Mouse (Mus musculus): ENCODE measurements around the gene Bcl2. TPM values are rescaled to one million over a fixed set of nuclear protein-coding genes. Genes with fewer than 3 reads are reported as not detected.

Bcl2 gene
- polyA plus RNA-seq, 1 experiment from 2014 or later, result 16.4 TPM

Small RNA genes within 50 kb of the gene (microRNA-seq; reads per million reads assigned to microRNA genes)
- gene Mir3473f, result not detected

Other genes with a start within 250 kb of the Bcl2 start
- 14.9 and 16.3 TPM in 2 replicates for gene Kdsr, start 45.5 kb upstream of the Bcl2 start, polyA plus RNA-seq (2015; fragmentation: Nextera tagmentation; extraction: Ambion mirVana)
- gene Vps4b, start 82.5 kb upstream of the Bcl2 start, polyA plus RNA-seq (2015; fragmentation: Nextera tagmentation; extraction: Ambion mirVana), result 25.8 and 32.0 TPM in 2 replicates
- gene Serpinb5, start 146.9 kb upstream of the Bcl2 start, polyA plus RNA-seq (2015; fragmentation: Nextera tagmentation; extraction: Ambion mirVana), result not detected in 2 replicates
- 0.12 and 0.23 TPM in 2 replicates for gene Serpinb12, start 220.2 kb upstream of the Bcl2 start, polyA plus RNA-seq (2015; fragmentation: Nextera tagmentation; extraction: Ambion mirVana)